In the genomic region with DNA sequence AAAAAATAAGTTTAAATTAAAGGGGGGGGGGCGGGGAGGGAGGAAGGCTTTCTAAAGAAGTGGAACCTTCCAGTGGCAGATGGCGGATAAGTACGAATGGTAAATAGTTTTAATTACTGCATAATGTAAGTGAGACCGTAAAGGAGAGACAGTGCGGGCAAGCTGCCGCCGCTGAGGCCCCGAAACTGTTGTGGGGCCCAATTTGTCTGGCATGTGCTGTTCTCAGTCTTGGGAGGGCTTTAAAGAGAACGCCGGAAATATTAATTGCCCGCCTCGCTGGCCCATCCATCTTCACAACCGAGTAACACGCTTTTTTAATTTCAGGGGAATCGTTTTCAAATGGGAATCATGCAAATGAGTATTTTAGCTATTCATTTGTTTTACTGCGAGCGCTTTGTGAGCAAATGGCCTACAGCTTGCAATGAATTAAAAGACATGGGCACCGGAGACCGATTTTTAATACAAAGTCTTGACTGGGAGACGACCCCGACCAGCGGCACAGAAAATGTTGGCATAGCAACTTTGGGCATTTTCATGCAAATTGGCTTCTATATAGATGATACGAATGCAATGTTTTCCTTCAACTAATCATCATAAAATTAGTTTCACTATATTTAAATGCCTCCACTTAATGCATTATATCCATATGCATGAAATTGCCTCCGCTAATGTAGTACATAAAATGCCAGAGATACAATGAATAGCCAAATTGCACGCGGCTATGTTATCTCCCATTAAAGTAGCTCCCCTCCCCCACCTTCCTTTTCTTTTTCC, we compare ENCODE assay signal across 8 mouse cellular contexts.
DNase-seq lines count a peak whose midpoint lies in the region; ATAC-seq lines count a peak whose summit lies in the region.

No protein-coding gene starts in this region.

- no peak overlapping the region for H3K4me3 ChIP-seq in neural tube, embryonic 11.5 days (ENCODE audit: low read depth, low read length)
- peak overlapping the region; percentile 12 for H3K4me3 ChIP-seq in limb, embryonic 15.5 days
- peak overlapping the region; percentile 30 for H3K4me3 ChIP-seq in stomach, embryonic 16.5 days (replicated peaks; ENCODE audit: low read length)

- H3K9ac ChIP-seq in neural tube, embryonic 11.5 days (ENCODE audit: low read length), result no peak overlapping the region
- H3K9ac ChIP-seq in limb, embryonic 15.5 days, result no peak overlapping the region
- peak overlapping the region; percentile 29; the same call in 1 of the 2 replicates for H3K9ac ChIP-seq in stomach, embryonic 16.5 days (ENCODE audit: low read length)

- no peak overlapping the region for H3K27ac ChIP-seq in neural tube, embryonic 11.5 days (ENCODE audit: low read depth, low read length)
- H3K27ac ChIP-seq in limb, embryonic 15.5 days, result no peak overlapping the region
- H3K27ac ChIP-seq in stomach, embryonic 16.5 days (ENCODE audit: low read length), result no peak overlapping the region

- peak; percentile 52 for DNase-seq in embryo, embryonic 11 days
- DNase-seq in embryo, embryonic 9.5 days (ENCODE audit: extremely low spot score), result no peak
- peak; percentile 74 for DNase-seq in neural tube, embryonic 11.5 days (ENCODE audit: low spot score)
- DNase-seq in neural tube, embryonic 10.5 days (ENCODE audit: extremely low spot score, low spot score), result no peak
- DNase-seq in urinary bladder, adult 18-20 months (ENCODE audit: low spot score in 2 of 2), result no peak

- 13% methylated on average over 26 of the region's 26 CpGs for WGBS in neural tube, embryonic 11.5 days
- 16% methylated on average over 26 of the region's 26 CpGs for WGBS in limb, embryonic 15.5 days
- WGBS in stomach, embryonic 16.5 days, result 28% methylated on average over 26 of the region's 26 CpGs

- H3K4me2 ChIP-seq in neural tube, embryonic 11.5 days (ENCODE audit: low read depth), result peak overlapping the region; percentile 40
- H3K4me2 ChIP-seq in limb, embryonic 15.5 days, result peak overlapping the region; percentile 35
- peak overlapping the region; percentile 52 for H3K4me2 ChIP-seq in stomach, embryonic 16.5 days (ENCODE audit: low read depth, low read length)

- H3K36me3 ChIP-seq in neural tube, embryonic 11.5 days (ENCODE audit: control insufficient read depth, insufficient read depth, low read length), result no peaks in the 10 kb centered on the region
- no peaks in the 10 kb centered on the region for H3K36me3 ChIP-seq in limb, embryonic 15.5 days
- H3K36me3 ChIP-seq in stomach, embryonic 16.5 days (ENCODE audit: control insufficient read depth, insufficient read depth, low read length), result no peaks in the 10 kb centered on the region

- H3K27me3 ChIP-seq in neural tube, embryonic 11.5 days (ENCODE audit: control insufficient read depth, insufficient read depth, low read length), result no peaks in the 10 kb centered on the region
- H3K27me3 ChIP-seq in limb, embryonic 15.5 days, result 0 out of 2 replicates have a peak, but pooled peaks cover 3% of the 10 kb centered on the region
- H3K27me3 ChIP-seq in stomach, embryonic 16.5 days (ENCODE audit: control insufficient read depth, insufficient read depth, low read length), result no peaks in the 10 kb centered on the region

- peak; percentile 75; the same call in 1 of the 2 replicates for ATAC-seq in neural tube, embryonic 11.5 days (ENCODE audit: insufficient read depth, low FRiP score, low TSS enrichment)
- ATAC-seq in limb, embryonic 15.5 days (ENCODE audit: insufficient number of reproducible peaks, low FRiP score, low TSS enrichment, low read depth), result no peak
- ATAC-seq in stomach, embryonic 16.5 days (ENCODE audit: insufficient read depth, low FRiP score), result no peak
- no peak for ATAC-seq in megakaryocyte, adult 5-6 weeks (ENCODE audit: poor library complexity, severe bottlenecking)

- H3K9me3 ChIP-seq in neural tube, embryonic 11.5 days (ENCODE audit: control insufficient read depth, low read length), result no peaks in the 10 kb centered on the region
- no peaks in the 10 kb centered on the region for H3K9me3 ChIP-seq in limb, embryonic 15.5 days
- 0 out of 2 replicates have a peak, but pooled peaks cover 4% of the 10 kb centered on the region for H3K9me3 ChIP-seq in stomach, embryonic 16.5 days (replicated peaks; ENCODE audit: control insufficient read depth, low read length)

- peaks cover 19% of the 10 kb centered on the region for H3K4me1 ChIP-seq in neural tube, embryonic 11.5 days (ENCODE audit: control insufficient read depth, insufficient read depth, low read length)
- peaks cover 34% of the 10 kb centered on the region for H3K4me1 ChIP-seq in limb, embryonic 15.5 days
- peaks cover 5% of the 10 kb centered on the region; the same call in 1 of the 2 replicates for H3K4me1 ChIP-seq in stomach, embryonic 16.5 days (ENCODE audit: control insufficient read depth, insufficient read depth, low read length)

Comparison
In these comparisons a context has a peak if more than half of its experiments do, and no peak if none do; other contexts are left out.
1. DNase-seq: peak in embryo, embryonic 11 days (single experiment) and neural tube, embryonic 11.5 days (single experiment); none in embryo, embryonic 9.5 days (single experiment), neural tube, embryonic 10.5 days (single experiment) and urinary bladder, adult 18-20 months (0 of 2).
2. Peak in every context shown above with its lines, with median percentiles within 50 percentile points of each other: H3K4me2 ChIP-seq.